Mouse (Mus musculus) hindbrain, embryonic 16.5 days (tissue): Measurements from ENCODE around the gene Dpf3. TPM values are rescaled to one million over a fixed set of nuclear protein-coding genes. Genes with fewer than 3 reads are reported as not detected.

Experiments used
- ATAC-seq: fragments of 200-750 bp; cut with Nextera tagmentation; 2 replicates; pipeline ENCODE4 v1.8.0; 2017; ENCODE audit warnings: moderate TSS enrichment, moderate library complexity
- H3K27ac ChIP-seq: fragments of 300-500 bp; sonication (generic); 2 replicates; pipeline ENCODE4 v1.5.1; 2014; ENCODE audit warnings: low read depth, mild to moderate bottlenecking, control low read depth, low read length, moderate library complexity
- H3K27me3 ChIP-seq: fragments of 300-500 bp; sonication (generic); replicated peaks from 2 replicates; pipeline ENCODE4 v1.6.1; 2014; ENCODE audit warnings: low read length; ENCODE audit not compliant: control insufficient read depth, insufficient read depth
- H3K36me3 ChIP-seq: fragments of 300-500 bp; sonication (generic); 2 replicates; pipeline ENCODE4 v1.6.1; 2014; ENCODE audit warnings: mild to moderate bottlenecking, low read length, moderate library complexity, mixed read lengths; ENCODE audit not compliant: control insufficient read depth, insufficient read depth
- H3K4me1 ChIP-seq: fragments of 300-500 bp; sonication (generic); 2 replicates; pipeline ENCODE4 v1.6.1; 2014; ENCODE audit warnings: low read depth, low read length; ENCODE audit not compliant: control insufficient read depth, insufficient read depth
- H3K4me2 ChIP-seq: fragments of 300-500 bp; sonication (generic); 2 replicates; pipeline ENCODE4 v1.6.1; 2014; ENCODE audit warnings: mild to moderate bottlenecking, low read length, control low read depth, moderate library complexity
- H3K4me3 ChIP-seq: fragments of 300-500 bp; sonication (generic); 2 replicates; pipeline ENCODE4 v1.5.1; 2014; ENCODE audit warnings: mild to moderate bottlenecking, low read length, control low read depth, moderate library complexity
- H3K9ac ChIP-seq: fragments of 300-500 bp; sonication (generic); 2 replicates; pipeline ENCODE4 v1.6.1; 2014; ENCODE audit warnings: low read depth, mild to moderate bottlenecking, control low read depth, low read length, moderate library complexity
- H3K9me3 ChIP-seq: fragments of 300-500 bp; sonication (generic); 2 replicates; pipeline ENCODE4 v1.6.1; 2014; ENCODE audit warnings: mild to moderate bottlenecking, low read length, moderate library complexity; ENCODE audit not compliant: control insufficient read depth
- WGBS: fragments of 180-500 bp; shearing (Covaris S2); extraction: QIAGEN DNeasy Blood & Tissue Kit; methylation state at CpG from one replicate; pipeline ENCODE4 v1.1.7; 2014; 5-methylcytosine and 5-hydroxymethylcytosine counted together
- polyA plus RNA-seq: library from polyadenylated mRNA; unstranded; fragments of >200 nt; fragmentation: Nextera tagmentation; extraction: Ambion mirVana; gene quantifications from 2 replicates; pipeline ENCODE4 v1.2.1, GENCODE M21; 2015

Gene Dpf3
- polyA plus RNA-seq, 1 experiment from 2014 or later = 23.2 TPM

GRCm38 (mm10) chr12:83387554-83387953 lies 100.0 kb downstream of the Dpf3 start:
- no peak overlapping the region for H3K9ac ChIP-seq
- H3K27me3 ChIP-seq = no peaks in the 10 kb centered on the region
- H3K4me3 ChIP-seq = no peak overlapping the region
- ATAC-seq = no peak
- WGBS = 39% methylated on average over 3 of the region's 3 CpGs
- H3K27ac ChIP-seq = no peak overlapping the region
- no peaks in the 10 kb centered on the region for H3K36me3 ChIP-seq
- no peaks in the 10 kb centered on the region for H3K4me1 ChIP-seq
- no peak overlapping the region for H3K4me2 ChIP-seq
- H3K9me3 ChIP-seq = no peaks in the 10 kb centered on the region

- Histone ChIP-seq H3K4me1 (no peaks in the 10 kb centered on the region), H3K36me3 (no peaks in the 10 kb centered on the region)
- no peak for ATAC-seq
Measured at GRCm38 (mm10) chr12:83381072-83381471, 106.4 kb downstream of the Dpf3 start.

GRCm38 (mm10) chr12:83380016-83380415 lies 107.5 kb downstream of the Dpf3 start:
- WGBS = 49% methylated on average over 3 of the region's 3 CpGs
- H3K9me3 ChIP-seq = no peaks in the 10 kb centered on the region
- no peak for ATAC-seq

More at GRCm38 (mm10) chr12:83381072-83381471, 106.4 kb downstream of the Dpf3 start:
- H3K27me3 ChIP-seq = no peaks in the 10 kb centered on the region
- H3K27ac ChIP-seq = no peak overlapping the region
- 93% methylated on average over 7 of the region's 7 CpGs for WGBS
- H3K4me2 ChIP-seq = no peak overlapping the region
- no peaks in the 10 kb centered on the region for H3K9me3 ChIP-seq
- H3K4me3 ChIP-seq = no peak overlapping the region
- no peak overlapping the region for H3K9ac ChIP-seq

GRCm38 (mm10) chr12:83375015-83375831 lies 112.3 kb downstream of the Dpf3 start:
- no peaks in the 10 kb centered on the region for H3K9me3 ChIP-seq
- no peak overlapping the region for H3K4me2 ChIP-seq
- H3K4me1 ChIP-seq = no peaks in the 10 kb centered on the region
- no peak overlapping the region for H3K27ac ChIP-seq
- no peak overlapping the region for H3K9ac ChIP-seq
- H3K4me3 ChIP-seq = no peak overlapping the region
- no peak for ATAC-seq
- H3K27me3 ChIP-seq = no peaks in the 10 kb centered on the region
- no peaks in the 10 kb centered on the region for H3K36me3 ChIP-seq
- WGBS = 84% methylated on average over 12 of the region's 12 CpGs

More at GRCm38 (mm10) chr12:83380016-83380415, 107.5 kb downstream of the Dpf3 start:
- Histone ChIP-seq H3K9ac (no peak overlapping the region), H3K36me3 (no peaks in the 10 kb centered on the region), H3K4me1 (no peaks in the 10 kb centered on the region), H3K4me2 (no peak overlapping the region), H3K4me3 (no peak overlapping the region), H3K27ac (no peak overlapping the region), H3K27me3 (no peaks in the 10 kb centered on the region)

GRCm38 (mm10) chr12:83373081-83373480 lies 114.4 kb downstream of the Dpf3 start:
- no peak overlapping the region for H3K4me3 ChIP-seq
- ATAC-seq = no peak
- no peak overlapping the region for H3K9ac ChIP-seq
- H3K27me3 ChIP-seq = no peaks in the 10 kb centered on the region
- H3K36me3 ChIP-seq = no peaks in the 10 kb centered on the region
- H3K9me3 ChIP-seq = no peaks in the 10 kb centered on the region
- no peaks in the 10 kb centered on the region for H3K4me1 ChIP-seq
- H3K4me2 ChIP-seq = no peak overlapping the region
- 30% methylated on average over 7 of the region's 7 CpGs for WGBS
- no peak overlapping the region for H3K27ac ChIP-seq

- no peaks in the 10 kb centered on the region for H3K9me3 ChIP-seq
- no peaks in the 10 kb centered on the region for H3K4me1 ChIP-seq
- H3K27ac ChIP-seq = no peak overlapping the region
- no peaks in the 10 kb centered on the region for H3K36me3 ChIP-seq
- WGBS = 92% methylated on average over 7 of the region's 7 CpGs
- no peak overlapping the region for H3K4me3 ChIP-seq
- no peak overlapping the region for H3K4me2 ChIP-seq
- ATAC-seq = no peak
- H3K9ac ChIP-seq = no peak overlapping the region
- no peaks in the 10 kb centered on the region for H3K27me3 ChIP-seq
Measured at GRCm38 (mm10) chr12:83372290-83372689, 115.2 kb downstream of the Dpf3 start.

- WGBS = 90% methylated on average over 11 of the region's 11 CpGs
- H3K4me2 ChIP-seq = no peak overlapping the region
- H3K9ac ChIP-seq = no peak overlapping the region
- H3K27me3 ChIP-seq = no peaks in the 10 kb centered on the region
- H3K4me1 ChIP-seq = no peaks in the 10 kb centered on the region
- H3K27ac ChIP-seq = no peak overlapping the region
- no peaks in the 10 kb centered on the region for H3K9me3 ChIP-seq
- H3K4me3 ChIP-seq = no peak overlapping the region
- no peak for ATAC-seq
- H3K36me3 ChIP-seq = 0 out of 2 replicates have a peak, but pooled peaks cover 2% of the 10 kb centered on the region
Measured at GRCm38 (mm10) chr12:83370221-83370620, 117.3 kb downstream of the Dpf3 start.

- H3K4me1 ChIP-seq = no peaks in the 10 kb centered on the region
- ATAC-seq = no peak
- no peak overlapping the region for H3K4me3 ChIP-seq
- H3K36me3 ChIP-seq = 0 out of 2 replicates have a peak, but pooled peaks cover 2% of the 10 kb centered on the region
- no peaks in the 10 kb centered on the region for H3K27me3 ChIP-seq
- H3K4me2 ChIP-seq = no peak overlapping the region
- 0 out of 2 replicates have a peak, but pooled peaks cover 2% of the 10 kb centered on the region for H3K9me3 ChIP-seq
- no peak overlapping the region for H3K9ac ChIP-seq
- no peak overlapping the region for H3K27ac ChIP-seq
- 91% methylated on average over 5 of the region's 5 CpGs for WGBS
Measured at GRCm38 (mm10) chr12:83369416-83369815, 118.1 kb downstream of the Dpf3 start.

GRCm38 (mm10) chr12:83367486-83367885 lies 120.0 kb downstream of the Dpf3 start:
- no peak for ATAC-seq
- no peak overlapping the region for H3K27ac ChIP-seq
- WGBS = 87% methylated on average over 1 of the region's 1 CpGs
- H3K4me2 ChIP-seq = no peak overlapping the region
- 0 out of 2 replicates have a peak, but pooled peaks cover 2% of the 10 kb centered on the region for H3K36me3 ChIP-seq
- H3K4me3 ChIP-seq = no peak overlapping the region
- no peak overlapping the region for H3K9ac ChIP-seq
- 0 out of 2 replicates have a peak, but pooled peaks cover 2% of the 10 kb centered on the region for H3K9me3 ChIP-seq
- H3K27me3 ChIP-seq = no peaks in the 10 kb centered on the region
- H3K4me1 ChIP-seq = no peaks in the 10 kb centered on the region
